Mouse (Mus musculus): ENCODE data around the gene Gabarap.
A peak's percentile ranks its signal among the peaks of the same experiment; 100 is the strongest.
"Not testable (repeated sequence)": the region's sequence is repeated elsewhere in the genome, so short reads cannot be mapped to it uniquely, and the experiment has no call there.

Gabarap gene

GRCm38 (mm10) chr11:69990850-69991691 is at the start of gene Gabarap:
Gene Gabarap, plus strand, starts transcription at chr11:69991143.
- DNase-seq (ENCODE audit: low read depth, low spot score): peak; percentile 98

GRCm38 (mm10) chr11:69945216-69945615 is 45.7 kb upstream of the Gabarap start:
- DNase-seq (ENCODE audit: low read depth, low spot score): no peak

- DNase-seq (ENCODE audit: low read depth, low spot score): no peak
These were observed 44.7 kb upstream of the Gabarap start for GRCm38 (mm10) chr11:69945997-69946891.

- no peak for DNase-seq (ENCODE audit: low read depth, low spot score)
These were observed 43.4 kb upstream of the Gabarap start for GRCm38 (mm10) chr11:69947337-69948065.

- DNase-seq (ENCODE audit: low read depth, low spot score): peak; percentile 40
These were observed 42.7 kb upstream of the Gabarap start, which contains the start of gene Slc2a4 for GRCm38 (mm10) chr11:69948066-69948762. Gene Slc2a4, minus strand, starts transcription at chr11:69948188.

- DNase-seq (ENCODE audit: low read depth, low spot score): peak; percentile 76
These were observed 42.2 kb upstream of the Gabarap start for GRCm38 (mm10) chr11:69948763-69949150.

- peak; percentile 23 for DNase-seq (ENCODE audit: low read depth, low spot score)
These were observed 40.0 kb upstream of the Gabarap start for GRCm38 (mm10) chr11:69950807-69951459.

GRCm38 (mm10) chr11:69952274-69952673 is 38.7 kb upstream of the Gabarap start:
- no peak for DNase-seq (ENCODE audit: low read depth, low spot score)

- DNase-seq (ENCODE audit: low read depth, low spot score): no peak
These were observed 37.6 kb upstream of the Gabarap start for GRCm38 (mm10) chr11:69953267-69953915.

GRCm38 (mm10) chr11:69955618-69956017 is 35.3 kb upstream of the Gabarap start:
- DNase-seq (ENCODE audit: low read depth, low spot score): not testable (repeated sequence)

- peak; percentile 22 for DNase-seq (ENCODE audit: low read depth, low spot score)
These were observed 34.7 kb upstream of the Gabarap start for GRCm38 (mm10) chr11:69956218-69956617.

GRCm38 (mm10) chr11:69960616-69961015 is 30.3 kb upstream of the Gabarap start:
- peak; percentile 21 for DNase-seq (ENCODE audit: low read depth, low spot score)

- no peak for DNase-seq (ENCODE audit: low read depth, low spot score)
These were observed 29.1 kb upstream of the Gabarap start for GRCm38 (mm10) chr11:69961841-69962240.

- no peak for DNase-seq (ENCODE audit: low read depth, low spot score)
These were observed 26.2 kb upstream of the Gabarap start, which contains the start of gene Cldn7 for GRCm38 (mm10) chr11:69964650-69965270. Gene Cldn7, plus strand, starts transcription at chr11:69964779.

GRCm38 (mm10) chr11:69965271-69966005 is 25.5 kb upstream of the Gabarap start:
- DNase-seq (ENCODE audit: low read depth, low spot score): no peak

GRCm38 (mm10) chr11:69966006-69966859 is 24.7 kb upstream of the Gabarap start:
- DNase-seq (ENCODE audit: low read depth, low spot score): no peak

GRCm38 (mm10) chr11:69966860-69967517 is 24.0 kb upstream of the Gabarap start:
- DNase-seq (ENCODE audit: low read depth, low spot score): no peak
